Mouse (Mus musculus) E14TG2a.4 (cell line): ENCODE measurements around the gene Caskin1.
A peak's percentile ranks its signal among the peaks of the same experiment; 100 is the strongest.

ENCODE experiments used
- H3K27me3 ChIP-seq: 2 replicates; pipeline ENCODE4 v1.6.1; 2014; ENCODE audit warnings: low read length, control low read depth; ENCODE audit not compliant: insufficient read depth
- H3K36me3 ChIP-seq: 2 replicates; pipeline ENCODE4 v1.6.1; 2014; ENCODE audit warnings: low read length, control low read depth; ENCODE audit not compliant: insufficient read depth
- H3K4me1 ChIP-seq: replicated peaks from 2 replicates; pipeline ENCODE4 v1.6.1; 2014; ENCODE audit warnings: low read depth, low read length, control low read depth
- H3K4me3 ChIP-seq: replicated peaks from 2 replicates; pipeline ENCODE4 v1.5.1; 2014; ENCODE audit warnings: mild to moderate bottlenecking, low read length
- H3K9me3 ChIP-seq: 2 replicates; pipeline ENCODE4 v1.6.1; 2014; ENCODE audit warnings: low read length, control low read depth
- CTCF ChIP-seq: conservative IDR thresholded peaks from 2 replicates; pipeline ENCODE4 v1.5.1; 2014; ENCODE audit warnings: low read length
- NANOG ChIP-seq: IDR thresholded peaks from 2 replicates; pipeline ENCODE4 v1.6.1; 2014; ENCODE audit warnings: borderline replicate concordance, low read length, mixed read lengths

Gene Caskin1

DNA sequence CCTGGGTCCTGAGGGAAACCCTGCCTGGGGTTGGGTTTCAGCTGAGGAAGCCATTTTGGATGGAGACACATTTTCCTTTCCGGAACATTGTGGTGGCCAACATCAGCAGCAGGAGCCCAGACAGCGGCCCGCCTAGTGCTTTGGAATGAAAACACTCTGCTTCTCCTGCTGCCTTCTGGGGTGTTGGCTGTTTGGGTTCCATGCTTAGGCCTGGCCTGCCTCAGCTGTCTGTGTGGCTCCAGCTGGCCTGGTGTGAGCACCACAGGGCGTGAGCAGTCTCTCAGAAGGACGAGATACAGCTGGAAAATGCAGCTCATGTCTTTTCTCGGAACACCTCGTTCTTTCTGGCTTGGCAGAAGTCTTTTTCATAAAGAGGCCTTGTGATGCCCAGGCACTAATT is 68.7 kb downstream of the Caskin1 start:
- no peak for TF ChIP-seq NANOG
- TF ChIP-seq CTCF: no peak
- H3K4me1 ChIP-seq: peaks cover 28% of the 10 kb centered on the region
- H3K9me3 ChIP-seq: no peaks in the 10 kb centered on the region
- peak overlapping the region; percentile 24; the same call in 1 of the 2 replicates for H3K4me3 ChIP-seq
- H3K36me3 ChIP-seq: peaks cover 12% of the 10 kb centered on the region
- no peaks in the 10 kb centered on the region for H3K27me3 ChIP-seq
